Mouse (Mus musculus) thymus, postnatal 0 days (tissue): ENCODE measurements at regions not wholly inside any gene's neighbourhood (a gene's known extent, or its start where the extent isn't known, plus 50 kb on each side); places are given as distances from the start of the nearest gene placed in this dataset.

Experiments
- DNase-seq: peaks from one replicate; pipeline ENCODE4 v3.0.0-alpha.2; 2015; ENCODE audit warnings: low spot score

- peak; percentile 63 for DNase-seq
These were observed 99.4 kb upstream of the Pgrmc2 start for GRCm38 (mm10) chr3:41182036-41182899.

GRCm38 (mm10) chr3:41181438-41181837 lies 98.6 kb upstream of the Pgrmc2 start:
- DNase-seq: no peak

- DNase-seq: no peak
These were observed 98.1 kb upstream of the Pgrmc2 start for GRCm38 (mm10) chr3:41180911-41181310.

GRCm38 (mm10) chr3:41179037-41179880 lies 96.4 kb upstream of the Pgrmc2 start:
- no peak for DNase-seq

GRCm38 (mm10) chr3:41177124-41177523 lies 94.3 kb upstream of the Pgrmc2 start:
- DNase-seq: peak; percentile 10

- no peak for DNase-seq
These were observed 92.5 kb upstream of the Pgrmc2 start for GRCm38 (mm10) chr3:41175356-41175755.

- DNase-seq: no peak
These were observed 90.7 kb upstream of the Pgrmc2 start for GRCm38 (mm10) chr3:41173561-41173960.

GRCm38 (mm10) chr3:41172306-41173215 lies 89.7 kb upstream of the Pgrmc2 start:
- no peak for DNase-seq

- no peak for DNase-seq
These were observed 88.9 kb upstream of the Pgrmc2 start for GRCm38 (mm10) chr3:41171772-41172171.

GRCm38 (mm10) chr3:41171310-41171709 lies 88.5 kb upstream of the Pgrmc2 start:
- no peak for DNase-seq

GRCm38 (mm10) chr3:41170566-41170965 lies 87.7 kb upstream of the Pgrmc2 start:
- no peak for DNase-seq

- no peak for DNase-seq
These were observed 86.6 kb upstream of the Pgrmc2 start for GRCm38 (mm10) chr3:41169430-41169829.

- DNase-seq: no peak
These were observed 85.5 kb upstream of the Pgrmc2 start for GRCm38 (mm10) chr3:41168181-41168967.

GRCm38 (mm10) chr3:41167476-41167875 lies 84.6 kb upstream of the Pgrmc2 start:
- DNase-seq: no peak

GRCm38 (mm10) chr3:41164736-41165135 lies 81.9 kb upstream of the Pgrmc2 start:
- DNase-seq: no peak

GRCm38 (mm10) chr3:41163767-41164166 lies 80.9 kb upstream of the Pgrmc2 start:
- no peak for DNase-seq

GRCm38 (mm10) chr3:41162514-41162913 lies 79.7 kb upstream of the Pgrmc2 start:
- no peak for DNase-seq

GRCm38 (mm10) chr3:41160648-41161047 lies 77.8 kb upstream of the Pgrmc2 start:
- DNase-seq: no peak

- DNase-seq: no peak
These were observed 75.6 kb upstream of the Pgrmc2 start for GRCm38 (mm10) chr3:41158314-41158973.

- DNase-seq: no peak
These were observed 74.6 kb upstream of the Pgrmc2 start for GRCm38 (mm10) chr3:41157428-41157827.
